Mouse (Mus musculus) hindbrain, embryonic 13.5 days (tissue): ENCODE measurements around the gene Vps53. TPM values are rescaled to one million over a fixed set of nuclear protein-coding genes. Genes with fewer than 3 reads are reported as not detected.

ENCODE experiments used
- ATAC-seq: fragments of 200-750 bp; cut with Nextera tagmentation; 2 replicates; pipeline ENCODE4 v1.8.0; 2017; ENCODE audit warnings: moderate TSS enrichment; ENCODE audit not compliant: low FRiP score
- H3K27ac ChIP-seq: fragments of 300-500 bp; sonication (generic); 2 replicates; pipeline ENCODE4 v1.5.1; 2015; ENCODE audit warnings: inconsistent platforms, mild to moderate bottlenecking, moderate library complexity
- H3K27me3 ChIP-seq: fragments of 300-500 bp; sonication (generic); 2 replicates; pipeline ENCODE4 v1.6.1; 2015; ENCODE audit warnings: mild to moderate bottlenecking, inconsistent platforms
- H3K36me3 ChIP-seq: fragments of 300-500 bp; sonication (generic); 2 replicates; pipeline ENCODE4 v1.6.1; 2015; ENCODE audit warnings: mild to moderate bottlenecking, inconsistent platforms
- H3K4me1 ChIP-seq: fragments of 300-500 bp; sonication (generic); replicated peaks from 2 replicates; pipeline ENCODE4 v1.6.1; 2015; ENCODE audit warnings: inconsistent platforms
- H3K4me2 ChIP-seq: fragments of 300-500 bp; sonication (generic); 2 replicates; pipeline ENCODE4 v1.6.1; 2015; ENCODE audit warnings: inconsistent platforms, mild to moderate bottlenecking, moderate library complexity
- H3K4me3 ChIP-seq: fragments of 300-500 bp; sonication (generic); 2 replicates; pipeline ENCODE4 v1.5.1; 2015; ENCODE audit warnings: mild to moderate bottlenecking, inconsistent platforms
- H3K9ac ChIP-seq: fragments of 300-500 bp; sonication (generic); 2 replicates; pipeline ENCODE4 v1.6.1; 2015; ENCODE audit warnings: mild to moderate bottlenecking, inconsistent platforms
- H3K9me3 ChIP-seq: fragments of 300-500 bp; sonication (generic); 2 replicates; pipeline ENCODE4 v1.6.1; 2016; ENCODE audit warnings: inconsistent platforms
- WGBS: fragments of 180-500 bp; shearing (Covaris S2); methylation state at CpG from one replicate; pipeline ENCODE4 v1.1.7; 2015; 5-methylcytosine and 5-hydroxymethylcytosine counted together
- polyA plus RNA-seq: library from polyadenylated mRNA; unstranded; fragments of >200 nt; fragmentation: Nextera tagmentation; extraction: Ambion mirVana; gene quantifications from 2 replicates; pipeline ENCODE4 v1.2.1, GENCODE M21; 2015

Gene Vps53
- polyA plus RNA-seq, 1 experiment from 2014 or later = 67.2 TPM

GRCm38 (mm10) chr11:76201761-76202674 is 22.6 kb upstream of the Vps53 start:
- Histone ChIP-seq H3K27ac (peak overlapping the region; percentile 91), H3K4me1 (peaks cover 22% of the 10 kb centered on the region), H3K4me3 (peak overlapping the region; percentile 92), H3K4me2 (peak overlapping the region; percentile 84), H3K9ac (peak overlapping the region; percentile 96), H3K9me3 (no peaks in the 10 kb centered on the region), H3K36me3 (peaks cover 26% of the 10 kb centered on the region), H3K27me3 (peaks cover 9% of the 10 kb centered on the region; the same call in 1 of the 2 replicates)
- peak; percentile 98 for ATAC-seq
- WGBS = under 1% methylated on average over 86 of the region's 90 CpGs

DNA sequence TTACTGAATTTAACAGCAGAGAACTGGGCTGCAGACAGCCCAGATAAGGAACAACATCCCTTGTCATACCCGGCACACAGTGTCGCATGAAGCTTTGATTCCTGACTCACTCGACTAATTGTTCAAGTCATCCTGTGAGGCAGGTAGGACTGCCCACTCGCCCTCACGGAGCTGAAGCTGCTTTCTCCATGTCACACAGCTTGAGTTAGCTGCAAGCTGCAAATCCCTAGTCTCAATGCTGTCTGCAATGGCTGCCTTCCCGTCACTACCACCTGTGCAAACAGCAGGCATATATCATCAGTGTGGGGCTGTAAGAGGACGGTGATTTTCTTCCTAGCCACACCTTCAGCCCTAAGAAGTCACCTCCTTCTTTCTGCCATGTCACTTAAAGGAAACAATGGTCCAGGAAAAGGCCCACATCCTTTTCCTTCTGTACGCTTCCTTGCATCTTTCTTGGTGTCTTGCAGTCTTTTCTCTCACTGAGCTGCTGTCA is 17.6 kb upstream of the Vps53 start:
- H3K4me2 ChIP-seq = no peak overlapping the region
- peaks cover 5% of the 10 kb centered on the region; the same call in 1 of the 2 replicates for H3K4me1 ChIP-seq
- ATAC-seq = no peak
- no peaks in the 10 kb centered on the region for H3K36me3 ChIP-seq
- H3K9ac ChIP-seq = 0 out of 2 replicates have a peak overlapping the region, but pooled peaks have one; percentile 8
- no peak overlapping the region for H3K27ac ChIP-seq
- H3K9me3 ChIP-seq = no peaks in the 10 kb centered on the region
- H3K4me3 ChIP-seq = no peak overlapping the region
- 67% methylated on average over 8 of the region's 8 CpGs for WGBS
- H3K27me3 ChIP-seq = peaks cover 9% of the 10 kb centered on the region; the same call in 1 of the 2 replicates

DNA sequence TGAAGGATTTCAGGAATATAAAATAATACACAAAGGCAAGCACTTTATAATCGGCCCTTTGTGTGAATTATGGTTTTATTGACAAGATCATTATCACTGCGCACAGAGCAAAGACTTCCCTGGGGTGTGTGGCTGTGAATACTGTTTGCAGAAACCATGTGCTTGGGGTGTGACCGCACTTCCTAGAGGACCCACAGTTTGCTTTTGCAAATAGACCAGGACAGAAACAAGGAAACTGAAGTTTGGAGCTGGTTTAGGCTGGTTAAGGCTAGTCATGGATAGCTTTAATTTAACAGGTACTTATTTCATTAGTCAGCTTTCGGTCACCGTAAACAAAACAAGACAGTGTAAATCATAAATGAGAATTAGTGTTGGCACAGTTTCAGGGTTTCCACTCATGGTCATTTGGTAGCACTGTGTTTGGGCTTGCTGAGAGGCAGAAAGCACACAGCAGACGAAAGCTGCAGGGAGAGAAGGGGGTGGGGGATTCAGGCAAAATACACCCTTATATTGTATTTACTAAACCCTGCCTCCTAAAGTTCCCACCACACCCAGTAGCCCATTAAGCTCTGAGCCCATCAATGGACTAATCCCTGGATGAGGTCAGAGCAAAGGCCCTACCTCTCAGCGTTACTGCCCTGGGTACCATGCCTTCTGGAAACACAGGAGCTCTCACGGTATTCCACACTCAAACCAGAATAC is 17.0 kb upstream of the Vps53 start:
- no peak overlapping the region for H3K27ac ChIP-seq

GRCm38 (mm10) chr11:76186908-76187307 is 7.5 kb upstream of the Vps53 start:
- 88% methylated on average over 6 of the region's 6 CpGs for WGBS
- Histone ChIP-seq H3K36me3 (no peaks in the 10 kb centered on the region), H3K27me3 (no peaks in the 10 kb centered on the region), H3K9me3 (no peaks in the 10 kb centered on the region), H3K9ac (no peak overlapping the region), H3K27ac (no peak overlapping the region), H3K4me2 (no peak overlapping the region), H3K4me1 (no peaks in the 10 kb centered on the region), H3K4me3 (no peak overlapping the region)
- no peak for ATAC-seq

More for the DNA sequence above, 17.0 kb upstream of the Vps53 start:
- no peak overlapping the region for H3K9ac ChIP-seq
- peaks cover 4% of the 10 kb centered on the region; the same call in 1 of the 2 replicates for H3K4me1 ChIP-seq
- no peaks in the 10 kb centered on the region for H3K9me3 ChIP-seq
- no peaks in the 10 kb centered on the region for H3K36me3 ChIP-seq
- 71% methylated on average over 8 of the region's 8 CpGs for WGBS
- peaks cover 9% of the 10 kb centered on the region; the same call in 1 of the 2 replicates for H3K27me3 ChIP-seq
- ATAC-seq = no peak
- H3K4me2 ChIP-seq = no peak overlapping the region
- no peak overlapping the region for H3K4me3 ChIP-seq

DNA sequence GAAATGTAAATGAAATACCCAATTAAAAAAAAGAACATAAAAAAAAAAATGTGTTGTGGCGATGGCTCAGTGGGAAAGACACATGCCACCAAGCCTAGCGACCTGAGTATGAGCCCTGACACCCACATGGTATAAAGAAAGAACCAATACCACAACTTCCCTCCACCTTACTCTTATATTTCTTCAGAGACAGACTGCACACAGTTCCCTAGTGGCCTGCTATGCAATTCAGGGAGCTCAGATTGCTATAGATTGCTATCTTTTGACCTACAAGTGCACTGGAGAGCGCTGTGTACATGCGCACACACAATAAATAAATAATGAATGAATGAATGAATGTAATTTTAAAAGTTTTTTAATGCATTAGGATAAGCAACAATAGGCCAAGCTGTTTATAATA is 4.3 kb upstream of the Vps53 start:
- 83% methylated on average over 4 of the region's 4 CpGs for WGBS

DNA sequence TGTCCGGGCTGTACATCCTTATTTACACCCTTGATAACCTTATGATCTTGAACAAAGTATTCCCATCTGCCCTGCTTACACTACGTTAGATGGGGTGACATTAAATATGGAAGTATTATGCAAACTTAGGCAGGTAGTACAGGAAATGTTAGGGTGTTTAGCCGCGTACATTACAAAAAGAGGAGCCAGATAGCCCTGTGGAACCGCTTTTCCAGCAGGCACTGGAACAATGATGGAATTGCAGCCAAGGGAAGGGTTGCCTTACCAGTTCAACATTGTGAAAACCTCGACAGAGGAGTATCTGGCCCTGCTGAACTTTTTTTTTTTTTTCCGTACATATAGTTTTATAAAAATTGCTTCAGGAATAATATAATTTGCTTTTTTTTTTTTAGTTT is 696 bp upstream of the Vps53 start:
- no peaks in the 10 kb centered on the region for H3K9me3 ChIP-seq
- H3K4me3 ChIP-seq = peak overlapping the region; percentile 79
- H3K36me3 ChIP-seq = peaks cover 6% of the 10 kb centered on the region; the same call in 1 of the 2 replicates
- H3K27ac ChIP-seq = peak overlapping the region; percentile 84
- H3K9ac ChIP-seq = peak overlapping the region; percentile 88
- no peak for ATAC-seq
- H3K4me1 ChIP-seq = peaks cover 20% of the 10 kb centered on the region
- H3K4me2 ChIP-seq = peak overlapping the region; percentile 91
- no peaks in the 10 kb centered on the region for H3K27me3 ChIP-seq
- 19% methylated on average over 7 of the region's 7 CpGs for WGBS

More for the DNA sequence above, 4.3 kb upstream of the Vps53 start:
- Histone ChIP-seq H3K9ac (no peak overlapping the region), H3K27ac (no peak overlapping the region), H3K4me3 (no peak overlapping the region), H3K9me3 (no peaks in the 10 kb centered on the region), H3K36me3 (no peaks in the 10 kb centered on the region), H3K27me3 (no peaks in the 10 kb centered on the region), H3K4me1 (peaks cover 7% of the 10 kb centered on the region), H3K4me2 (no peak overlapping the region)
- no peak for ATAC-seq

GRCm38 (mm10) chr11:76178726-76179494 is 537 bp downstream of the Vps53 start:
- peak; percentile 88 for ATAC-seq
- WGBS = 1% methylated on average over 28 of the region's 28 CpGs
- peaks cover 20% of the 10 kb centered on the region for H3K4me1 ChIP-seq
- H3K4me2 ChIP-seq = peak overlapping the region; percentile 91
- H3K9me3 ChIP-seq = no peaks in the 10 kb centered on the region
- peak overlapping the region; percentile 84 for H3K27ac ChIP-seq
- peak overlapping the region; percentile 88 for H3K9ac ChIP-seq
- H3K4me3 ChIP-seq = peak overlapping the region; percentile 79
- peaks cover 12% of the 10 kb centered on the region for H3K36me3 ChIP-seq
- H3K27me3 ChIP-seq = no peaks in the 10 kb centered on the region

DNA sequence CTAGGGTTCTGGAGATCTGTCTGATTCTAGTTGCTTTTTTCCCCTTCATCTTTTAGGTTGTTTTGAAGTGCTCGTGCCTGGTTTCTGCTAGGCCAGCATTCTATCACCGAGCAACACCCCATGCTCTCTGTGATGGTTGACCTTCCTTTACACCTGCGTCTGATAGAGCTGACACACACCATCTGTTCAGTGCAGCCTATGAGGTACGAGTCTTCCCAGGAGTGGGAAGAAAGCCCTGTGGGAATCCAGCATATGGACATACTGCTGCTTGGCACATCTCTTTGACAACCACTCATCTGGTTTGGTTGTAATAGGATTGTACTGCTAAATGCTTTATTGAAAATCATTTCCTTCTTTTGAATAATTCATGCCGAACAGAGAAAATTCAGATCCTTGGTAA is 9.2 kb downstream of the Vps53 start:
- ATAC-seq = no peak
- 46% methylated on average over 5 of the region's 5 CpGs for WGBS
- H3K4me1 ChIP-seq = peaks cover 6% of the 10 kb centered on the region; the same call in 1 of the 2 replicates

DNA sequence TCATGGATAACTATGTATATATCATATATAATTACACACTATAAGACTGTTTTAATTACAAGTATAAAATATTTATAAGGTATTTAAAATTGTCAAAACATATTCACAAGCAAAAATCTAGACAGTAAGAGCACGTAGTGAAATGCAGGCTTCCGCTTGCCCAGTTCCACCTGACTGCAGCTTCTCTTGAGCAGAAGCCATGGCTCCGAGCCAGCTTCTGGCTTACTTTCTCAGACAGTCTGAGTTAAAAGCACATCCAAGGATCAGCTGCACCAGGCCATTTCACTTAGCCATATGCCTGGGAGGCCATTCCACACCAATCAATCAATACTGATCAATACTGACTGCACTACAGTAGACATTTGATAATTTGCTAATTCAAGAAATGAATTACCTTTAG is 10.5 kb downstream of the Vps53 start:
- Histone ChIP-seq H3K9me3 (no peaks in the 10 kb centered on the region), H3K27me3 (no peaks in the 10 kb centered on the region), H3K27ac (no peak overlapping the region), H3K4me2 (no peak overlapping the region), H3K36me3 (peaks cover 30% of the 10 kb centered on the region), H3K4me1 (peaks cover 6% of the 10 kb centered on the region; the same call in 1 of the 2 replicates), H3K4me3 (no peak overlapping the region), H3K9ac (no peak overlapping the region)
- ATAC-seq = no peak
- 69% methylated on average over 3 of the region's 3 CpGs for WGBS

More for the DNA sequence above, 9.2 kb downstream of the Vps53 start:
- Histone ChIP-seq H3K9ac (no peak overlapping the region), H3K27ac (no peak overlapping the region), H3K27me3 (no peaks in the 10 kb centered on the region), H3K36me3 (peaks cover 26% of the 10 kb centered on the region), H3K4me2 (no peak overlapping the region), H3K9me3 (no peaks in the 10 kb centered on the region), H3K4me3 (no peak overlapping the region)

- no peak overlapping the region for H3K9ac ChIP-seq
- no peaks in the 10 kb centered on the region for H3K27me3 ChIP-seq
- no peak for ATAC-seq
- no peaks in the 10 kb centered on the region for H3K9me3 ChIP-seq
- H3K4me3 ChIP-seq = no peak overlapping the region
- H3K4me1 ChIP-seq = peaks cover 6% of the 10 kb centered on the region; the same call in 1 of the 2 replicates
- H3K36me3 ChIP-seq = peaks cover 32% of the 10 kb centered on the region
- H3K27ac ChIP-seq = no peak overlapping the region
- H3K4me2 ChIP-seq = no peak overlapping the region
- 30% methylated on average over 5 of the region's 5 CpGs for WGBS
Measured at GRCm38 (mm10) chr11:76167079-76167765, 12.2 kb downstream of the Vps53 start.

DNA sequence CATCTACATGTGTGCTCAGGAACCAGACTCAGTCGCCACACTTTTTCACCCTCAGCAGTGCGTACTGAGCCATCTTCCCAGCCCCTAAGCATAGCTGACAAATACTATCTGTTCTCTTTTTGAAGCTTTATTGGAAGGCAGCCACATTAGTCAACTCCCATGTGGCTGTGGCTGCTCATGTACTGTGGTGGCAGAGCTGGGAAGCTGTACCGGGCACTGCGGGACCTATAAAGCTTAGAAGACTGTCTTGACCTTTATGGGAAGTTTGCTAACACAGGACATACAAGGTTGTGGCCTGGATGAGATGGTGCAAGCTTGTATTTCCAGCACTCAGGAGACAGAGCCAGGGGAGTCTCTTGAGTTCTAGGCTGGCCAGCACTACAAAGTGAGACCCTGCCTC is 12.8 kb downstream of the Vps53 start:
- Histone ChIP-seq H3K4me1 (peaks cover 6% of the 10 kb centered on the region; the same call in 1 of the 2 replicates), H3K36me3 (peaks cover 31% of the 10 kb centered on the region), H3K9me3 (no peaks in the 10 kb centered on the region), H3K27ac (no peak overlapping the region), H3K27me3 (no peaks in the 10 kb centered on the region), H3K9ac (no peak overlapping the region), H3K4me2 (no peak overlapping the region), H3K4me3 (no peak overlapping the region)
- 96% methylated on average over 4 of the region's 4 CpGs for WGBS
- no peak for ATAC-seq
